Mouse (Mus musculus) CH12.LX (cell line): ENCODE results near the gene U2af1l4. TPM values are rescaled to one million over a fixed set of nuclear protein-coding genes. Genes with fewer than 3 reads are reported as not detected.

Source experiments
- DNase-seq: peaks from one replicate; pipeline ENCODE4 v3.0.0-alpha.2; 2013; ENCODE audit errors: extremely low read depth
- H3K27ac ChIP-seq: 2 replicates; pipeline ENCODE4 v1.5.1; 2012; ENCODE audit warnings: low read depth, mild to moderate bottlenecking, control low read depth, moderate library complexity; ENCODE audit not compliant: insufficient read depth
- H3K27me3 ChIP-seq: replicated peaks from 2 replicates; pipeline ENCODE3; 2012; ENCODE audit warnings: inconsistent platforms
- H3K36me3 ChIP-seq, 2 experiments: replicated peaks in 1 of 2; 2 replicates each; pipeline versions ENCODE3 to v1.6.1; 2012; ENCODE audit warnings: inconsistent platforms in 1 of 2, low read length in 1 of 2, mild to moderate bottlenecking in 1 of 2, mixed read lengths in 1 of 2, moderate library complexity in 1 of 2; ENCODE audit not compliant: control insufficient read depth in 1 of 2, insufficient read depth in 1 of 2
- H3K4me1 ChIP-seq, 2 experiments: 2 replicates each; pipeline ENCODE4 v1.6.1; 2012; ENCODE audit warnings: inconsistent platforms in 1 of 2, moderate library complexity in 1 of 2; ENCODE audit not compliant: insufficient read depth in 2 of 2, control insufficient read depth in 1 of 2
- H3K4me2 ChIP-seq: 2 replicates; pipeline ENCODE4 v1.6.1; 2012; ENCODE audit warnings: low read depth, mild to moderate bottlenecking, control low read depth; ENCODE audit not compliant: poor library complexity, insufficient read depth, severe bottlenecking
- H3K4me3 ChIP-seq, 3 experiments: fragments of 150-350 bp in 1 of 3; sonication (generic) in 1 of 3; replicated peaks in 1 of 3; 2 replicates each; pipeline versions ENCODE3 to v1.5.1; 2011 to 2012; ENCODE audit warnings: low read depth in 2 of 3, low read length in 2 of 3, mild to moderate bottlenecking in 2 of 3, moderate library complexity in 2 of 3, control low read depth in 1 of 3, improper control_type of control experiment in 1 of 3, inconsistent platforms in 1 of 3, mixed read lengths in 1 of 3; ENCODE audit not compliant: poor library complexity in 1 of 3
- H3K79me2 ChIP-seq: replicated peaks from 2 replicates; pipeline ENCODE4 v1.6.1; 2012; ENCODE audit warnings: mild to moderate bottlenecking, moderate library complexity; ENCODE audit not compliant: control insufficient read depth, poor library complexity, insufficient read depth, severe bottlenecking; ENCODE audit errors: extremely low read depth
- H3K9ac ChIP-seq: 2 replicates; pipeline ENCODE4 v1.6.1; 2012; ENCODE audit warnings: low read depth, mild to moderate bottlenecking, control low read depth, moderate library complexity; ENCODE audit not compliant: insufficient read depth
- H3K9me3 ChIP-seq: replicated peaks from 2 replicates; pipeline ENCODE3; 2012; ENCODE audit warnings: low read length, inconsistent platforms, mixed read lengths
- BHLHE40 ChIP-seq: IDR thresholded peaks from 2 replicates; pipeline ENCODE4 v1.6.1; 2011; ENCODE audit warnings: mild to moderate bottlenecking, low read depth, low read length, improper control_type of control experiment
- CHD1 ChIP-seq: IDR thresholded peaks from 2 replicates; pipeline ENCODE4 v1.6.1; 2012; ENCODE audit warnings: low read depth, low read length, improper control_type of control experiment, inconsistent platforms
- CTCF ChIP-seq, 2 experiments: IDR thresholded peaks in 1 of 2; conservative IDR thresholded peaks in 1 of 2; 2 replicates each; pipeline ENCODE4 v1.5.1; 2011 to 2012; ENCODE audit warnings: low read depth in 2 of 2, low read length in 2 of 2, improper control_type of control experiment in 1 of 2, inconsistent platforms in 1 of 2, mild to moderate bottlenecking in 1 of 2, moderate library complexity in 1 of 2
- ELF1 ChIP-seq: IDR thresholded peaks from 2 replicates; pipeline ENCODE4 v1.6.1; 2014; ENCODE audit warnings: low read depth, mild to moderate bottlenecking, inconsistent platforms, low read length, improper control_type of control experiment
- EP300 ChIP-seq: IDR thresholded peaks from 2 replicates; pipeline ENCODE4 v1.6.1; 2011; ENCODE audit warnings: low read length, improper control_type of control experiment
- ETS1 ChIP-seq: conservative IDR thresholded peaks from 2 replicates; pipeline ENCODE4 v1.6.1; 2012; ENCODE audit warnings: low read depth, mild to moderate bottlenecking, inconsistent platforms, low read length, improper control_type of control experiment, moderate library complexity
- GABPA ChIP-seq: IDR thresholded peaks from 2 replicates; pipeline ENCODE4 v1.6.1; 2012; ENCODE audit warnings: low read depth, low read length, improper control_type of control experiment, inconsistent platforms; ENCODE audit not compliant: insufficient replicate concordance
- IRF4 ChIP-seq: IDR thresholded peaks from 2 replicates; pipeline ENCODE4 v1.6.1; 2014; ENCODE audit warnings: low read depth, mild to moderate bottlenecking, inconsistent platforms, low read length, improper control_type of control experiment
- JUND ChIP-seq: conservative IDR thresholded peaks from 2 replicates; pipeline ENCODE4 v1.6.1; 2011; ENCODE audit warnings: low read depth, low read length, improper control_type of control experiment
- KAT2A ChIP-seq: IDR thresholded peaks from 2 replicates; pipeline ENCODE4 v1.6.1; 2012; ENCODE audit warnings: low read length, improper control_type of control experiment, inconsistent platforms; ENCODE audit not compliant: insufficient replicate concordance
- MAFK ChIP-seq: IDR thresholded peaks from 2 replicates; pipeline ENCODE4 v1.6.1; 2011; ENCODE audit warnings: low read length, improper control_type of control experiment; ENCODE audit not compliant: insufficient replicate concordance
- MAX ChIP-seq: IDR thresholded peaks from 2 replicates; pipeline ENCODE4 v1.6.1; 2011; ENCODE audit warnings: low read length, improper control_type of control experiment
- MAZ ChIP-seq: IDR thresholded peaks from 2 replicates; pipeline ENCODE4 v1.6.1; 2012; ENCODE audit warnings: low read depth, mild to moderate bottlenecking, inconsistent platforms, low read length, improper control_type of control experiment, moderate library complexity
- MXI1 ChIP-seq: IDR thresholded peaks from 2 replicates; pipeline ENCODE4 v1.6.1; 2011; ENCODE audit warnings: mild to moderate bottlenecking, low read depth, low read length, improper control_type of control experiment
- MYC ChIP-seq: IDR thresholded peaks from 2 replicates; pipeline ENCODE4 v1.6.1; 2011; ENCODE audit warnings: low read depth, mild to moderate bottlenecking, improper control_type of control experiment, low read length
- NELFE ChIP-seq: IDR thresholded peaks from 2 replicates; pipeline ENCODE4 v1.6.1; 2011; ENCODE audit warnings: low read depth, low read length, improper control_type of control experiment
- POLR2AphosphoS2 ChIP-seq: IDR thresholded peaks from 2 replicates; pipeline ENCODE4 v1.6.1; 2011; ENCODE audit warnings: low read depth, low read length, improper control_type of control experiment
- RAD21 ChIP-seq: IDR thresholded peaks from 2 replicates; pipeline ENCODE4 v1.6.1; 2011; ENCODE audit warnings: low read depth, mild to moderate bottlenecking, low read length, improper control_type of control experiment, moderate library complexity
- SIN3A ChIP-seq: IDR thresholded peaks from 2 replicates; pipeline ENCODE4 v1.6.1; 2012; ENCODE audit warnings: low read length, improper control_type of control experiment, inconsistent platforms
- TBP ChIP-seq: conservative IDR thresholded peaks from 2 replicates; pipeline ENCODE4 v1.6.1; 2011; ENCODE audit warnings: low read depth, low read length, improper control_type of control experiment
- TCF12 ChIP-seq: IDR thresholded peaks from 2 replicates; pipeline ENCODE4 v1.6.1; 2014; ENCODE audit warnings: low read depth, mild to moderate bottlenecking, inconsistent platforms, low read length, improper control_type of control experiment
- USF1 ChIP-seq: IDR thresholded peaks from 2 replicates; pipeline ENCODE4 v1.6.1; 2014; ENCODE audit warnings: low read depth, mild to moderate bottlenecking, inconsistent platforms, low read length, improper control_type of control experiment
- USF2 ChIP-seq: conservative IDR thresholded peaks from 2 replicates; pipeline ENCODE4 v1.6.1; 2011; ENCODE audit warnings: low read depth, low read length, improper control_type of control experiment
- ZC3H11A ChIP-seq: IDR thresholded peaks from 2 replicates; pipeline ENCODE4 v1.6.1; 2012; ENCODE audit warnings: low read depth, mild to moderate bottlenecking, inconsistent platforms, low read length, improper control_type of control experiment
- ZNF384 ChIP-seq: IDR thresholded peaks from 2 replicates; pipeline ENCODE4 v1.6.1; 2012; ENCODE audit warnings: low read depth, low read length, improper control_type of control experiment, inconsistent platforms
- dilution Hi-C: fragments of 300-500 bp; cut with MboI; formaldehyde crosslinking; loops from 2 replicates; pipeline ENCODE4 v1.14.3; 2020; ENCODE audit warnings: low sequenced_read_pairs; ENCODE audit not compliant: extremely low pct_unique_long_range_greater_than_20kb, extremely low pct_ligation_motif_present
- in situ Hi-C: fragments of 300-500 bp; cut with MboI; formaldehyde crosslinking; loops from 3 replicates; pipeline ENCODE4 v1.14.3; 2019; ENCODE audit warnings: low sequenced_read_pairs, low pct_ligation_motif_present, low pct_unique_long_range_greater_than_20kb, mixed read lengths
- polyA plus RNA-seq: library from polyadenylated mRNA; unstranded; fragments of >175 nt; gene quantifications from 2 replicates; pipeline ENCODE4 v1.2.1, GENCODE M21; 2012; ENCODE audit warnings: low read depth; ENCODE audit not compliant: insufficient read length
- total RNA-seq, 2 experiments: library from RNA; depleted of rRNA; stranded (reverse); fragments of 300-350 nt in 1 of 2; fragments of >200 nt in 1 of 2; gene quantifications; 2 replicates each; pipeline ENCODE4 v1.2.3; 2012 to 2014

U2af1l4 gene
- total and polyA plus RNA-seq, 3 experiments, result 51.5 to 60.8 (median 56.7) TPM

DNA sequence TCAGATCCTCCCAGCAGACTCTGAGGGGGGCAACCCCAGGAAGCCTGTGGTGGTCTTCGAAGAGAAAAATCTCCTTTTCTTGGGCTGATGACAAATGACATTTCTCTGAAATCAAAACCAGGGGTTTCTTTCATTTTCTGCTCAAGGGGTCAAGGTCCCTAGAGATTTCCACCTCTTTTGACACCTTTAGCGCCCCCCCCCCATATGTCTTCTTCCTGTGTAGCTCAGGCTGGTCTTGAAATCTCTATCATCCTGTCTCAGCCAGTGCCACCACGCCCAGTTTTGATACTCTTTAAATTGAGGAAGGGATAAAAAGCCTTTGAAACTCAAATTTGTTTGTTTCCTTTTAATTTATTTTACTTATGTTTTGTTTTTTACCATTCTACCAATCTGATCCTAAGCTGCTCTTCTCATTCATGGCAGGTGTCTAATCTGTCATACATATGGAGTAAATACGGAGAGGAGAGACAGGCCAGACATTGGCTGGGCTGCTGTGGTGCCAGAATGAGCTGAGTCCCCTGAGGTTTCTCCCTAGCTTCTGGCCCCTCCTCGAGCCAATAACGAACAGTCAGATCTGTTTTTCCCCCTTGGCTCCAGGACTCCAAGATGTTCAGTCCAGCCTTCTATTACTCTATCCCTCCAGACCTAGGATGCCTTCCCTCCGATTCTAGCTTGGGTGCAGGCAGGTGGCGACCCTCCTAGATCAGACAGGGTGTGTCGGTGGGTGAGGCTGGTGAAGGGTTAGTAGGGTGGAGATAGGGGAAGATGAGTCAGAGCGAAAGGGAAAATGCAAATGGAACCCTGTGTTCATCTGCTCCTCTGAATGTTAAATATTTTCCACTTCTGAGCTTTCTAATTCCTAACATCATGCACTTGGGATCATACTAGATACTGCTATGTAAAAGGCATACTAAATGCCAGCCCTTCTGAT is 30.7 kb downstream of the U2af1l4 start (continued):
- TF ChIP-seq USF1 (no peak), NELFE (peak; percentile 45; the same call in 1 of the 2 replicates), GABPA (no peak), KAT2A (no peak), EP300 (peak; percentile 97), POLR2AphosphoS2 (peak; percentile 38; the same call in 1 of the 2 replicates), ETS1 (peak; percentile 67), USF2 (no peak; the same call in 1 of the 2 replicates), MYC (peak; percentile 77), MAX (no peak; the same call in 1 of the 2 replicates), ZNF384 (no peak), CTCF (conservative IDR thresholded peaks at IDR 0.05 in 1 of 2, IDR thresholded peaks at IDR 0.05 in 1 of 2; ENCODE audit: low read depth in 2 of 2, low read length in 2 of 2) (no peak), ELF1 (no peak), ZC3H11A (no peak)

DNA sequence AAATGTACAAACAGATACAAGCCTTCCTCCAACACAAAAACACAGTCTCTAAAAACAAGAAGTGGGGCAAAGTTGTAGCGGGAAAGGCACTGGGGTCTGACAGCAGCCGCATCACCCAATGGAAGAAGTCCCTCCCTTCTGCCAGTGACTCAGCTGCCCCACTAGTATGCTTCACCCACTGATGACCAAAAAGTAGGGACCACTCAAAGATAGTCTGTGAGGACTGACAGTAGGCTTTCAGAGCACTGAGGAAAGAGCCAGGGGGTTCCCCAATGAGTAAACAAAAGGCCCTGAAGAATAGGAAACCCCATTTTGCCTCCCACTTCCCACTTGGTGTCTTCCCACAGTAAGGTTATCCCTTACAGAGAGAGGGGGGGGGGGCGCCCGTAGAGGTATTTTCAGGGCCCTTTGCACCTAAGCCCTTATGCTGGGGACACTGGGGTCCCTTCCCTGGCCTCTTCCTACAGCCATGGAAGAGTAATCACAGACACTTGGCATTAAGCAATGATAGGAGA is 31.5 kb downstream of the U2af1l4 start:
- no peaks in the 10 kb centered on the region for H3K9me3 ChIP-seq
- dilution Hi-C loops, result no loop called here
- TF ChIP-seq USF2 (no peak), TCF12 (0 out of 2 replicates have a peak, but pooled peaks have one; percentile 36), JUND (no peak), SIN3A (0 out of 2 replicates have a peak, but pooled peaks have one; percentile 8), TBP (no peak), IRF4 (peak; percentile 81), GABPA (no peak), MXI1 (peak; percentile 17; the same call in 1 of the 2 replicates), CTCF (conservative IDR thresholded peaks at IDR 0.05 in 1 of 2, IDR thresholded peaks at IDR 0.05 in 1 of 2; ENCODE audit: low read depth in 2 of 2, low read length in 2 of 2) (no peak), MAFK (no peak; the same call in 1 of the 2 replicates), CHD1 (peak; percentile 23; the same call in 1 of the 2 replicates), KAT2A (no peak), ETS1 (peak; percentile 54), BHLHE40 (peak; percentile 4; the same call in 1 of the 2 replicates), MAZ (peak; percentile 25; the same call in 1 of the 2 replicates), RAD21 (no peak; the same call in 1 of the 2 replicates)
- TF ChIP-seq, all 38 proteins: peak for 8
- in situ Hi-C loops, result no loop called here
- peak overlapping the region; percentile 57 for H3K9ac ChIP-seq
- H3K4me3 ChIP-seq, result no peak overlapping the region
- H3K4me1 ChIP-seq, result peaks cover 16 to 46% of the 10 kb centered on the region in 2 experiments
- DNase-seq, result peak; percentile 86
- no peaks in the 10 kb centered on the region for H3K27me3 ChIP-seq
- H3K27ac ChIP-seq, result peak overlapping the region; percentile 100
- peaks cover 33% of the 10 kb centered on the region for H3K79me2 ChIP-seq
- H3K36me3 ChIP-seq, result peaks cover 0 to 14% of the 10 kb centered on the region in 2 experiments
- H3K4me2 ChIP-seq, result peak overlapping the region; percentile 93
